Comparison of ENCODE assay signal across 21 mouse cellular contexts in the genomic region with DNA sequence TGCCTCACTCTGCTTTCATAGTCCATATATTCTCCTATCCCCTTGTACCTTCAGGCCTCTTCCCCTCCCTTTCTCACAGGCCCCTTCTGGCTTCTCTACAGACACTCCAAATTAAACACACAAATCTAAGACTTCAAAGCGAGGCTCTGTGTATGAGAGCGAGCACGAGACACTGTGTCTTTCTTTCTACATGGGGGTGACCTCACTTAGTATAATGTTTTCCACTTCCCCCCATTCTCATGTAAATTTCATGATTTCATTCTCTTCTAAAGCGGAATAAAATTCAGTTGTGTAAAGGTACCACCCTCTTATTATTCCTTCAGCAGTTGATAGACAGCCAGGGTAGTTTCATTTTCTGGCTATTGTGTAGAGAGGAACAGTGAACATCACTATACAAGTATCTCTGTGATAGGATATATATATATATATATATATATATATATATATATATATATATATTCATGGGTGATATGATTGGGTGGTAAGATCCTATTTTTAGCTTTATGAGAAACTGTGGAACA. TPM values are rescaled to one million over a fixed set of nuclear protein-coding genes. Genes with fewer than 3 reads are reported as not detected.
DNase-seq lines count a peak whose midpoint lies in the region; ATAC-seq and TF ChIP-seq lines count a peak whose summit lies in the region.
"Had no signal": no experiment of that assay in that cellular context is flagged by ENCODE, and none has a peak within 500 bp of the region (broad histone marks: within the 10 kb centered on the region; RNA-seq: fewer than 3 reads in every experiment).

No protein-coding gene starts in this region.

- H3K4me3 ChIP-seq in forebrain, embryonic 13.5 days, result no peak overlapping the region
- no peak overlapping the region for H3K4me3 ChIP-seq in forebrain, embryonic 12.5 days (replicated peaks)
- no peak overlapping the region for H3K4me3 ChIP-seq in forebrain, embryonic 15.5 days
- no peak overlapping the region for H3K4me3 ChIP-seq in forebrain, embryonic 10.5 days
- no peak overlapping the region for H3K4me3 ChIP-seq in forebrain, postnatal 0 days (ENCODE audit: low read depth, low read length)
- no peak overlapping the region for H3K4me3 ChIP-seq in hindbrain, embryonic 10.5 days
- H3K4me3 ChIP-seq: embryonic facial prominence, embryonic 10.5 days; embryonic facial prominence, embryonic 12.5 days had no signal

- no peaks in the 10 kb centered on the region for H3K9me3 ChIP-seq in forebrain, embryonic 13.5 days (replicated peaks)
- H3K9me3 ChIP-seq in forebrain, embryonic 12.5 days, result no peaks in the 10 kb centered on the region
- H3K9me3 ChIP-seq in forebrain, embryonic 15.5 days, result no peaks in the 10 kb centered on the region
- H3K9me3 ChIP-seq in forebrain, embryonic 10.5 days, result no peaks in the 10 kb centered on the region
- H3K9me3 ChIP-seq in forebrain, postnatal 0 days (ENCODE audit: low read length), result no peaks in the 10 kb centered on the region
- no peaks in the 10 kb centered on the region for H3K9me3 ChIP-seq in hindbrain, embryonic 10.5 days
- H3K9me3 ChIP-seq: embryonic facial prominence, embryonic 10.5 days; embryonic facial prominence, embryonic 12.5 days had no signal

- H3K4me2 ChIP-seq in forebrain, embryonic 13.5 days, result no peak overlapping the region
- H3K4me2 ChIP-seq in forebrain, embryonic 12.5 days, result no peak overlapping the region
- no peak overlapping the region for H3K4me2 ChIP-seq in forebrain, embryonic 15.5 days (replicated peaks)
- H3K4me2 ChIP-seq in forebrain, postnatal 0 days (ENCODE audit: low read depth), result no peak overlapping the region
- H3K4me2 ChIP-seq: embryonic facial prominence, embryonic 12.5 days had no signal

- 46% methylated on average over 4 of the region's 4 CpGs for WGBS in forebrain, embryonic 13.5 days
- WGBS in forebrain, embryonic 12.5 days, result 55% methylated on average over 4 of the region's 4 CpGs
- 28% methylated on average over 4 of the region's 4 CpGs for WGBS in forebrain, embryonic 15.5 days
- 88% methylated on average over 4 of the region's 4 CpGs for WGBS in forebrain, embryonic 10.5 days
- WGBS in forebrain, postnatal 0 days, result 27% methylated on average over 4 of the region's 4 CpGs
- 64% methylated on average over 4 of the region's 4 CpGs for WGBS in hindbrain, embryonic 10.5 days

- H3K27ac ChIP-seq in forebrain, embryonic 13.5 days, result no peak overlapping the region
- H3K27ac ChIP-seq in forebrain, embryonic 12.5 days, result no peak overlapping the region
- H3K27ac ChIP-seq in forebrain, embryonic 15.5 days (replicated peaks), result peak overlapping the region; percentile 59
- H3K27ac ChIP-seq in forebrain, embryonic 10.5 days, result no peak overlapping the region
- H3K27ac ChIP-seq in forebrain, postnatal 0 days (ENCODE audit: low read depth, low read length), result peak overlapping the region; percentile 50; the same call in 1 of the 2 replicates
- no peak overlapping the region for H3K27ac ChIP-seq in hindbrain, embryonic 10.5 days
- H3K27ac ChIP-seq: embryonic facial prominence, embryonic 10.5 days; embryonic facial prominence, embryonic 12.5 days had no signal

- no peak for TF ChIP-seq CTCF in brain, embryonic 14.5 days (IDR thresholded peaks at IDR 0.05; ENCODE audit: borderline replicate concordance, extremely low read depth, insufficient read depth, insufficient read length)
- no peak for TF ChIP-seq CTCF in forebrain, postnatal 0 days (IDR thresholded peaks at IDR 0.05; ENCODE audit: low read depth)

- no peaks in the 10 kb centered on the region for H3K27me3 ChIP-seq in forebrain, embryonic 13.5 days
- no peaks in the 10 kb centered on the region for H3K27me3 ChIP-seq in forebrain, embryonic 12.5 days
- H3K27me3 ChIP-seq in forebrain, embryonic 15.5 days, result no peaks in the 10 kb centered on the region
- H3K27me3 ChIP-seq in forebrain, embryonic 10.5 days (ENCODE audit: poor library complexity, severe bottlenecking), result no peaks in the 10 kb centered on the region
- no peaks in the 10 kb centered on the region for H3K27me3 ChIP-seq in forebrain, postnatal 0 days (ENCODE audit: insufficient read depth, low read length)
- H3K27me3 ChIP-seq in hindbrain, embryonic 10.5 days (ENCODE audit: insufficient read depth, poor library complexity, severe bottlenecking), result no peaks in the 10 kb centered on the region
- H3K27me3 ChIP-seq: embryonic facial prominence, embryonic 12.5 days had no signal

- no peaks in the 10 kb centered on the region for H3K36me3 ChIP-seq in forebrain, embryonic 13.5 days (ENCODE audit: poor library complexity, severe bottlenecking)
- H3K36me3 ChIP-seq in forebrain, embryonic 12.5 days (replicated peaks), result no peaks in the 10 kb centered on the region
- no peaks in the 10 kb centered on the region for H3K36me3 ChIP-seq in forebrain, embryonic 15.5 days
- no peaks in the 10 kb centered on the region for H3K36me3 ChIP-seq in forebrain, embryonic 10.5 days (replicated peaks)
- H3K36me3 ChIP-seq in forebrain, postnatal 0 days (ENCODE audit: insufficient read depth), result no peaks in the 10 kb centered on the region
- H3K36me3 ChIP-seq in hindbrain, embryonic 10.5 days, result no peaks in the 10 kb centered on the region
- H3K36me3 ChIP-seq: embryonic facial prominence, embryonic 10.5 days; embryonic facial prominence, embryonic 12.5 days; G1E had no signal

- H3K9ac ChIP-seq in forebrain, embryonic 13.5 days, result no peak overlapping the region
- H3K9ac ChIP-seq in forebrain, embryonic 12.5 days, result no peak overlapping the region
- no peak overlapping the region for H3K9ac ChIP-seq in forebrain, embryonic 15.5 days (replicated peaks)
- H3K9ac ChIP-seq in forebrain, postnatal 0 days, result no peak overlapping the region
- H3K9ac ChIP-seq: embryonic facial prominence, embryonic 12.5 days had no signal

- no peak for TF ChIP-seq POLR2A in brain, embryonic 14.5 days (IDR thresholded peaks at IDR 0.05; ENCODE audit: borderline replicate concordance, extremely low read depth, insufficient read depth, insufficient read length, poor library complexity, severe bottlenecking)

- H3K4me1 ChIP-seq in forebrain, embryonic 13.5 days, result peaks cover 3% of the 10 kb centered on the region
- 0 out of 2 replicates have a peak, but pooled peaks cover 4% of the 10 kb centered on the region for H3K4me1 ChIP-seq in forebrain, embryonic 12.5 days
- peaks cover 4% of the 10 kb centered on the region; the same call in 1 of the 2 replicates for H3K4me1 ChIP-seq in forebrain, embryonic 15.5 days
- H3K4me1 ChIP-seq in forebrain, embryonic 10.5 days, result no peaks in the 10 kb centered on the region
- no peaks in the 10 kb centered on the region for H3K4me1 ChIP-seq in forebrain, postnatal 0 days (ENCODE audit: insufficient read depth)
- peaks cover 15% of the 10 kb centered on the region for H3K4me1 ChIP-seq in hindbrain, embryonic 10.5 days (replicated peaks)
- H3K4me1 ChIP-seq: embryonic facial prominence, embryonic 10.5 days; embryonic facial prominence, embryonic 12.5 days had no signal

- DNase-seq in forebrain, embryonic 10.5 days (ENCODE audit: extremely low spot score, low spot score), result no peak
- peak; percentile 57 for DNase-seq in brain, embryonic 14.5 days (ENCODE audit: low read depth)
- peak; percentile 44 for DNase-seq in forebrain, postnatal 0 days
- DNase-seq in hindbrain, embryonic 10.5 days (ENCODE audit: low spot score), result no peak
- DNase-seq: adrenal gland, adult 2 months; adrenal gland, postnatal 10 days; adrenal gland, postnatal 25 days; B cell, adult 2 months; cerebellum, adult 11-12 months; cerebellum, adult 2 months; cerebellum, adult 9-10 months; cerebellum, postnatal 10 days; cerebellum, postnatal 25 days had no signal

- ATAC-seq in forebrain, embryonic 13.5 days, result peak; percentile 59; the same call in 1 of the 2 replicates
- ATAC-seq in forebrain, embryonic 12.5 days (ENCODE audit: low FRiP score), result no peak
- ATAC-seq in forebrain, embryonic 15.5 days (replicated peaks), result no peak
- peak; percentile 89 for ATAC-seq in forebrain, postnatal 0 days
- ATAC-seq: CD4-positive, CD25-positive, alpha-beta regulatory T cell, adult 4 months; Patski had no signal

RNA-seq across cellular contexts. Expression of gene Adgrd1, which starts 21.1 kb away (rescaled TPM):
- polyA plus RNA-seq in forebrain, embryonic 13.5 days (2015; fragmentation: Nextera tagmentation; extraction: Ambion mirVana), result 0.05 and 0.09 TPM in 2 replicates
- 0.05 and 0.09 TPM in 2 replicates for polyA plus RNA-seq in forebrain, embryonic 12.5 days (2016; fragmentation: Nextera tagmentation; extraction: Ambion mirVana)
- 0.09 and 0.20 TPM in 2 replicates for polyA plus RNA-seq in forebrain, embryonic 15.5 days (2015; fragmentation: Nextera tagmentation; extraction: Ambion mirVana)
- polyA plus RNA-seq in forebrain, embryonic 10.5 days (2016; fragmentation: Nextera tagmentation; extraction: Ambion mirVana), result 0.02 TPM in 1 of 2 replicates, not detected in the other
- 0.25 and 0.41 TPM in 2 replicates for polyA plus RNA-seq in brain, embryonic 14.5 days (2012; rRNA removed)
- 0.46 and 1.0 TPM in 2 replicates for total RNA-seq in forebrain, postnatal 0 days (2014; rRNA removed)
- 0.19 and 0.22 TPM in 2 replicates for polyA plus RNA-seq in forebrain, postnatal 0 days (2015; fragmentation: Nextera tagmentation; extraction: Ambion mirVana)
- 0.06 and 0.13 TPM in 2 replicates for polyA plus RNA-seq in hindbrain, embryonic 10.5 days (2016; fragmentation: Nextera tagmentation; extraction: Ambion mirVana)
- polyA plus RNA-seq: embryonic facial prominence, embryonic 10.5 days; G1E had no signal

Comparison
In these comparisons a context has a peak if more than half of its experiments do, and no peak if none do; other contexts are left out.
1. ATAC-seq: peak in forebrain, embryonic 13.5 days (single experiment) and forebrain, postnatal 0 days (single experiment); none in forebrain, embryonic 12.5 days (single experiment) and forebrain, embryonic 15.5 days (single experiment).
2. H3K27ac ChIP-seq: peak in forebrain, embryonic 15.5 days (single experiment) and forebrain, postnatal 0 days (single experiment); none in forebrain, embryonic 13.5 days (single experiment), forebrain, embryonic 12.5 days (single experiment), forebrain, embryonic 10.5 days (single experiment) and hindbrain, embryonic 10.5 days (single experiment).
3. DNase-seq: peak in brain, embryonic 14.5 days (single experiment) and forebrain, postnatal 0 days (single experiment); none in forebrain, embryonic 10.5 days (single experiment) and hindbrain, embryonic 10.5 days (single experiment).